Mouse (Mus musculus): ENCODE data around the gene Rad1. TPM values are rescaled to one million over a fixed set of nuclear protein-coding genes. Genes with fewer than 3 reads are reported as not detected.

Rad1 gene
- polyA plus RNA-seq, 1 experiment from 2014 or later: 15.1 TPM

DNA sequence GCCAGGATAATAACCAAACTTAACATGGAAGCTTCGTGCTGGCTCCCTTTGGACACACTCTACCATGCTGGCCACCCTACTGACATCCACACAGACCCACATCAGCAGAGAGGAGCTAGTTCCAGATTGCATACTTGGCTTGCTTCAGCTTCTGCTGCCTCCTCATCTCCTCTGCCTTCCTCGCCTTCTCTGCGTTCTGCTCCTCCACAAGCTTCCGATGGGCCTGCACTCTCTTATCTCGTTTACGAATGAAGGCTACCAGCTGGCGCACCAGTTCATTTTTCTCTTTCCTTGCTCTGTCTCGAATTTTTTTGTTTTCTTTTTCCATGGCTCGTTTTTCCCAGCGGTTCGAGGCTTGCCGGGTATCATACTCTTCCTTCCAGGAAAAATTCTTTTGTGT is 24.8 kb upstream of the Rad1 start:
- no peak for TF ChIP-seq EP300 (optimal IDR thresholded peaks at IDR 0.05)
- TF ChIP-seq CTCF (IDR thresholded peaks at IDR 0.05; ENCODE audit: low read depth): no peak
- DNase-seq (ENCODE audit: low spot score) (no peak), ATAC-seq (ENCODE audit: low FRiP score, low TSS enrichment) (no peak)
- WGBS: 85% methylated on average over 12 of the region's 12 CpGs
- no peaks in the 10 kb centered on the region for H3K9me3 ChIP-seq (ENCODE audit: control insufficient read depth, low read length)
- H3K4me1 ChIP-seq (replicated peaks; ENCODE audit: control insufficient read depth, insufficient read depth): no peaks in the 10 kb centered on the region
- no peak overlapping the region for H3K4me3 ChIP-seq (ENCODE audit: low read depth, low read length)
- H3K9ac ChIP-seq (ENCODE audit: low read length): no peak overlapping the region
- H3K27ac ChIP-seq (replicated peaks): no peak overlapping the region
- H3K27me3 ChIP-seq (ENCODE audit: control insufficient read depth, insufficient read depth, low read length): no peaks in the 10 kb centered on the region
- peaks cover 9% of the 10 kb centered on the region for H3K36me3 ChIP-seq (ENCODE audit: control insufficient read depth, insufficient read depth, low read length)
- no peak overlapping the region for H3K4me2 ChIP-seq (replicated peaks; ENCODE audit: low read depth)

DNA sequence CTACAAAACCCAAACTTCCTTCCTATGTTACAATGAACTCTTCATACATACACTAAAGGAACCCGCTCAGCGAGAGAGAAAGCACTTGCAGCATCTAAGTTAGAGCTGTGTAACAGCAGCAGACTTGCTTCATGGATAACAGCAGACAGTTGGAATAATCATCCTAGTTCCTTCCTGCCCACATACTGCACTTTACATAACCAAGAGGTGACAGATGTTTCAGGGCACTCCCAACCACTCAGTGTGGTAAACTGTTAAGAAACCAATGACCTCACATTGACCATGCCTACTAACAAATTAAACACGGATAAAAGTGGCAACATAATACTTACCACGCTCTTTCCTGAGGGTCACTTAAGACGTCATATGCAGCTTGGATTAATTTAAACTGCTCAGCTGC is 22.3 kb upstream of the Rad1 start:
- no peak for ATAC-seq (ENCODE audit: low FRiP score, low TSS enrichment)
- Histone ChIP-seq H3K27me3 (ENCODE audit: control insufficient read depth, insufficient read depth, low read length) (no peaks in the 10 kb centered on the region), H3K27ac (replicated peaks) (no peak overlapping the region), H3K4me2 (replicated peaks; ENCODE audit: low read depth) (no peak overlapping the region), H3K4me1 (replicated peaks; ENCODE audit: control insufficient read depth, insufficient read depth) (no peaks in the 10 kb centered on the region; the same call in 1 of the 2 replicates), H3K9ac (ENCODE audit: low read length) (no peak overlapping the region), H3K4me3 (ENCODE audit: low read depth, low read length) (no peak overlapping the region), H3K9me3 (ENCODE audit: control insufficient read depth, low read length) (no peaks in the 10 kb centered on the region), H3K36me3 (ENCODE audit: control insufficient read depth, insufficient read depth, low read length) (peaks cover 9% of the 10 kb centered on the region)
- no peak for TF ChIP-seq EP300 (optimal IDR thresholded peaks at IDR 0.05)
- no peak for TF ChIP-seq CTCF (IDR thresholded peaks at IDR 0.05; ENCODE audit: low read depth)
- no peak for DNase-seq (ENCODE audit: low spot score)
- 75% methylated on average over 5 of the region's 5 CpGs for WGBS

DNA sequence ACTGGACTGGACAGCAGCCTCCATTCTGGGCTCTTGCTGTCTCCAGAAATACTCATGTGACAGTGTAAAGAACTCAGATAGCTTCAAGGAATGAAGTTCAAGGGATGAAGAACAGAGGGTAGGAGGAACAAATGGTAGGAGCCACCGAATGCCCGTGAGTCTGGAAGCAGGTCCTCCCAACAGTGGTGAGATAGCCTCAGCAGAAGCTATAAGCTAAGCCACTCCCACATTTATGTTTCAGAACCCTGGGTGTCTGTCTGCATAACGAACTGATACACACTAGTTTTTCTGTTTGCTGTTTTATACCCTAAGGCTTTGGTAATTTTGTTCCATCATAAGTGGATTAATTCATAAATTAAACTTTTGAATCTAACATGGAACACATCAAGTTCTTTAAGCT is 21.1 kb upstream of the Rad1 start:
- H3K36me3 ChIP-seq (ENCODE audit: control insufficient read depth, insufficient read depth, low read length): peaks cover 9% of the 10 kb centered on the region
- no peak overlapping the region for H3K9ac ChIP-seq (ENCODE audit: low read length)
- TF ChIP-seq CTCF (IDR thresholded peaks at IDR 0.05; ENCODE audit: low read depth) (no peak), EP300 (optimal IDR thresholded peaks at IDR 0.05) (no peak)
- H3K4me3 ChIP-seq (ENCODE audit: low read depth, low read length): no peak overlapping the region
- H3K4me2 ChIP-seq (replicated peaks; ENCODE audit: low read depth): no peak overlapping the region
- DNase-seq (ENCODE audit: low spot score) (no peak), ATAC-seq (ENCODE audit: low FRiP score, low TSS enrichment) (no peak)
- H3K4me1 ChIP-seq (replicated peaks; ENCODE audit: control insufficient read depth, insufficient read depth): no peaks in the 10 kb centered on the region; the same call in 1 of the 2 replicates
- no peak overlapping the region for H3K27ac ChIP-seq (replicated peaks)
- 91% methylated on average over 3 of the region's 3 CpGs for WGBS
- no peaks in the 10 kb centered on the region for H3K27me3 ChIP-seq (ENCODE audit: control insufficient read depth, insufficient read depth, low read length)
- H3K9me3 ChIP-seq (ENCODE audit: control insufficient read depth, low read length): no peaks in the 10 kb centered on the region

DNA sequence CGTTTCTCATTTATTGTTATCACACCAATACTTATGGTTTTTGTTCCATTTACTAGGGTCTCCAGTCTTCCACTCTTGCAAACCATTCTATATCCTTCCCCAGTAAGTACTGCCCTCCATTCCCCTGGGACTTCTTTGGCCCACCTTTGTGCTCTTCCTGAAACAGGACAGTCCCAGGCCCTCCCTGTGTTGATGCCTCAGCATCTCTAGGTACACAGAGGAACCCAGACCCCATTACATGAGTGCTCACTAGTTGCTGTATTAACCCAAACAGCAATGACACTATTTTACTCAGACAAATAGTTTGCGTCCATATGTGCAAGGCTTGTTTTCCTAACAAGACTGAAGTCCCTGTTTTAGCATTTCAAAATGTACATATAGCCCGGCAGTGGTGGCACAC is 17.1 kb upstream of the Rad1 start:
- Histone ChIP-seq H3K27ac (replicated peaks) (no peak overlapping the region), H3K9ac (ENCODE audit: low read length) (no peak overlapping the region), H3K27me3 (ENCODE audit: control insufficient read depth, insufficient read depth, low read length) (no peaks in the 10 kb centered on the region), H3K4me2 (replicated peaks; ENCODE audit: low read depth) (no peak overlapping the region; the same call in 1 of the 2 replicates), H3K36me3 (ENCODE audit: control insufficient read depth, insufficient read depth, low read length) (no peaks in the 10 kb centered on the region), H3K4me3 (ENCODE audit: low read depth, low read length) (no peak overlapping the region), H3K4me1 (replicated peaks; ENCODE audit: control insufficient read depth, insufficient read depth) (no peaks in the 10 kb centered on the region; the same call in 1 of the 2 replicates), H3K9me3 (ENCODE audit: control insufficient read depth, low read length) (no peaks in the 10 kb centered on the region)
- DNase-seq (ENCODE audit: low spot score): no peak
- no peak for ATAC-seq (ENCODE audit: low FRiP score, low TSS enrichment)
- 73% methylated on average over 3 of the region's 3 CpGs for WGBS
- no peak for TF ChIP-seq CTCF (IDR thresholded peaks at IDR 0.05; ENCODE audit: low read depth)

DNA sequence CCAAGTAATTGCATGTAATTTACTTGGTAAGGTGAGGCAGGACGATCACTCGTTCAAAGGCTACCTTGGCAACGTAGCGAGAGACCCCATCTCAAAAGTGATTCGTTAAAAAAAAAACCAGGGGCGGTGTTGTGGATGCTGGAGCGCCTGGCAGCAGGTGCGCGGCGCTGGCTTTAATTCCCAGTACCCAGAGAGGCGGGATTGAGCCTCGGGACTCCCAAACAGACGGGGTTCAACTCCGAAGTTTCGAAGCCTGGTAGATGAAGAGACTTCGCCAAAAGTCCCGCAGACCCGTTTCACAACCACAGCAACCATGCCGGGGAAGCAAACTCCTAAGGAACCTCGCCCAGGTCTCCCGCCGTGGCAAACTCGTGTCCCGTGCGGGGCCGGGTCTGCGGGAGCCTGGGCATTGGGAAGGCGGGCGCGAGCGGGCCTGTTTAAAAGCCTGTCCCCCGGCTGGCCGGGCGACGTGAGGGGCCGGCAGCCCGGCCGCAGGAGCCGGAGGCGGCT is 16.1 kb upstream of the Rad1 start:
- ATAC-seq (ENCODE audit: low FRiP score, low TSS enrichment): peak; percentile 1; the same call in 1 of the 2 replicates
- 1% methylated on average over 31 of the region's 40 CpGs for WGBS
- TF ChIP-seq CTCF (IDR thresholded peaks at IDR 0.05; ENCODE audit: low read depth) (no peak), EP300 (optimal IDR thresholded peaks at IDR 0.05) (no peak)

DNA sequence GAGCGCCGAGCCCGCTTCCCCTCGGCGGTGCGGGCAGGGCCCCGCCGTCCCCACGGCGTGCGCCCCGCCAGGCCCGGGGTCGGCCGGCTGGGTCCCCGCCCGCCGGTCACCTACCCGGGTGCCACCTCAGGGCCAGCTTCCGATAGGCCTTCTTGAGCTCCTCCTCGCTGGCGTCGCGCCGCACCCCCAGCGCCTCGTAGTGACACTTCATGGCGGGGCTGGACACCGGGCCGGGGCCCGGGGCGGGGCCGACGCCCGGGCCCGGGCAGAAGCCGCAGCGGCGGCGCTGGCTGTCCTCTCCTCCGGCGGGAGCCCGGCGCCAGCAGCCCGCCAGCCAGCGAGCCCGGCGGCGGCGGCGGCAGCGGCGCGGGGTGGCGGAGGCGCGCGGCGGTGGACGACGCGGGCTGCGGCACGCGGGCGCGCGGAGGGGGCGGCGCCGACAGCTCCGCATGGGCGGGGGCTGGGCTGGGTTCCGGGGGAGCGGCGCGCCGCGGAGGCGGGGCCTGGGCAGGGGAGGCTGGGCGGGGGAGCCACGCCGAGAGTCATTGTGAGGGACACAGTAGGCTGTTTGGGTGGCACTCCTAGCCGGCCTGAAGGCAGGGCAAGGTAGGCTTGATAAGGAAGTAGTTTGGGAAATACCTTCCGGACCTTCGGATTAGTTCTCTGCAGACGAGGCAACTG is 15.5 kb upstream of the Rad1 start, which contains the start of gene Dnajc21:
Gene Dnajc21, minus strand, starts transcription at position 366 of the 681 bp plus-strand sequence.
- H3K36me3 ChIP-seq (ENCODE audit: control insufficient read depth, insufficient read depth, low read length): peaks cover 2% of the 10 kb centered on the region; the same call in 1 of the 2 replicates
- no peaks in the 10 kb centered on the region for H3K9me3 ChIP-seq (ENCODE audit: control insufficient read depth, low read length)
- peak within 1 kb of the TSS; percentile 84 for H3K4me3 ChIP-seq (ENCODE audit: low read depth, low read length)
- H3K27me3 ChIP-seq (ENCODE audit: control insufficient read depth, insufficient read depth, low read length): no peaks in the 10 kb centered on the region
- ATAC-seq (ENCODE audit: low FRiP score, low TSS enrichment): peak; percentile 98
- H3K27ac ChIP-seq (replicated peaks): peak within 1 kb of the TSS; percentile 90
- TF ChIP-seq CTCF (IDR thresholded peaks at IDR 0.05; ENCODE audit: low read depth) (no peak), EP300 (optimal IDR thresholded peaks at IDR 0.05) (no peak)
- H3K9ac ChIP-seq (ENCODE audit: low read length): peak within 1 kb of the TSS; percentile 88
- peak within 1 kb of the TSS; percentile 89 for H3K4me2 ChIP-seq (replicated peaks; ENCODE audit: low read depth)
- 1% methylated on average over 55 of the region's 87 CpGs for WGBS
- H3K4me1 ChIP-seq (replicated peaks; ENCODE audit: control insufficient read depth, insufficient read depth): no peaks in the 10 kb centered on the region; the same call in 1 of the 2 replicates
- DNase-seq (ENCODE audit: low spot score): peak; percentile 92

More for the DNA sequence above, 16.1 kb upstream of the Rad1 start:
- Histone ChIP-seq H3K27ac (replicated peaks) (peak overlapping the region; percentile 90), H3K4me2 (replicated peaks; ENCODE audit: low read depth) (peak overlapping the region; percentile 89), H3K4me1 (replicated peaks; ENCODE audit: control insufficient read depth, insufficient read depth) (no peaks in the 10 kb centered on the region; the same call in 1 of the 2 replicates), H3K9me3 (ENCODE audit: control insufficient read depth, low read length) (no peaks in the 10 kb centered on the region), H3K27me3 (ENCODE audit: control insufficient read depth, insufficient read depth, low read length) (no peaks in the 10 kb centered on the region), H3K4me3 (ENCODE audit: low read depth, low read length) (peak overlapping the region; percentile 84), H3K9ac (ENCODE audit: low read length) (peak overlapping the region; percentile 88), H3K36me3 (ENCODE audit: control insufficient read depth, insufficient read depth, low read length) (no peaks in the 10 kb centered on the region)
- DNase-seq (ENCODE audit: low spot score): no peak
